ENCODE assay signal across 13 mouse cellular contexts in the genomic region with DNA sequence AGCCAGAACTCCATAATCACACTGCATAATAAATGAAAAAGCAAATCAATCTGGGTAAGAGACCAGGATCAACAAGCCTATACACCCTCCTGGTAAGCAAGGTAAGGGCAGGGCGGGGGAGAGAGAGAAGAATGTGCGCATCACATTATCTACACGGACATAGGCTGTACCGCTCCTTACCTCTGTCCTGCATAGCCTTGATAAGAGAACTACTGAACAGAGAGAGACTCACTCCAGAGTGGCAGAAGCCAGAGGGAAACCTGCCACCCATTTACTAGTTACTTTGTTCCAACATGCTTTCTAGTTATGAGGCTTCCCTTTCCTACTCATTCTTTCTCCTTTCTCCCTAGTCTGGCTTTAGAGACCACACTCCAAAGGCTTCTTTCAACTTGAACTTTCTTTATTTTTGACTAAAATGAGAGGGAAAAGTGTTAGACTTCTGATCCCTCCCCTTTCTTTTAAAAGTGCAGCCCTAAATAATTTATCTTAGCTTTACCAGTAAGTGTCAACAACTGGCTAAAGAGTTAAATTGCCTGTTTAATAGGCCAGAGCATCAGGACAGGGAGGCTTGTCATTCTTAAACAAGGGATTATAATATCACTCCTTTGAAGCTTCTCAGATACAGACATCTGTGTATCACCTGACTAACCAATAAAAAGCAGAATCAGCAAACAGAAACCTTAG. TPM values are rescaled to one million over a fixed set of nuclear protein-coding genes. Genes with fewer than 3 reads are reported as not detected.
DNase-seq lines count a peak whose midpoint lies in the region; ATAC-seq and TF ChIP-seq lines count a peak whose summit lies in the region.
"Had no signal": no experiment of that assay in that cellular context is flagged by ENCODE, and none has a peak within 500 bp of the region (broad histone marks: within the 10 kb centered on the region; RNA-seq: fewer than 3 reads in every experiment).

No protein-coding gene starts in this region.

- H3K9ac ChIP-seq in heart, embryonic 12.5 days = no peak overlapping the region
- no peak overlapping the region for H3K9ac ChIP-seq in forebrain, embryonic 14.5 days (ENCODE audit: low read length)

- no peaks in the 10 kb centered on the region for H3K9me3 ChIP-seq in heart, embryonic 12.5 days (replicated peaks)
- H3K9me3 ChIP-seq in G1E (replicated peaks) = no peaks in the 10 kb centered on the region
- no peaks in the 10 kb centered on the region for H3K9me3 ChIP-seq in erythroblast, embryonic 14.5 days (ENCODE audit: control insufficient read depth, low read length)
- H3K9me3 ChIP-seq in forebrain, embryonic 14.5 days (replicated peaks; ENCODE audit: control insufficient read depth, low read length) = no peaks in the 10 kb centered on the region
- H3K9me3 ChIP-seq: forebrain, embryonic 10.5 days; megakaryocyte, embryonic 14.5 days had no signal

- H3K27me3 ChIP-seq in heart, embryonic 12.5 days (replicated peaks) = no peaks in the 10 kb centered on the region
- no peaks in the 10 kb centered on the region for H3K27me3 ChIP-seq in G1E (ENCODE audit: insufficient read depth, low read length)
- H3K27me3 ChIP-seq in erythroblast, embryonic 14.5 days (ENCODE audit: control insufficient read depth) = no peaks in the 10 kb centered on the region
- no peaks in the 10 kb centered on the region for H3K27me3 ChIP-seq in forebrain, embryonic 14.5 days (replicated peaks; ENCODE audit: control insufficient read depth, insufficient read depth, low read length)
- H3K27me3 ChIP-seq: megakaryocyte, embryonic 14.5 days had no signal

- H3K4me1 ChIP-seq in heart, embryonic 12.5 days (replicated peaks) = 0 out of 2 replicates have a peak, but pooled peaks cover 2% of the 10 kb centered on the region
- H3K4me1 ChIP-seq in G1E (ENCODE audit: insufficient read depth, low read depth, low read length) = peaks cover 48% of the 10 kb centered on the region
- peaks cover 89% of the 10 kb centered on the region for H3K4me1 ChIP-seq in erythroblast, embryonic 14.5 days (ENCODE audit: control insufficient read depth)
- H3K4me1 ChIP-seq in forebrain, embryonic 14.5 days (ENCODE audit: control insufficient read depth, insufficient read depth, low read length) = no peaks in the 10 kb centered on the region

- no peak overlapping the region for H3K4me2 ChIP-seq in heart, embryonic 12.5 days
- H3K4me2 ChIP-seq in forebrain, embryonic 14.5 days (ENCODE audit: low read length) = no peak overlapping the region

- 0 out of 2 replicates have a peak, but pooled peaks cover 5% of the 10 kb centered on the region for H3K36me3 ChIP-seq in heart, embryonic 12.5 days
- H3K36me3 ChIP-seq in G1E (replicated peaks) = peaks cover 20% of the 10 kb centered on the region
- H3K36me3 ChIP-seq in erythroblast, embryonic 14.5 days (ENCODE audit: control insufficient read depth) = peaks cover 71% of the 10 kb centered on the region
- H3K36me3 ChIP-seq in forebrain, embryonic 14.5 days (ENCODE audit: control insufficient read depth, insufficient read depth, low read length) = no peaks in the 10 kb centered on the region

- peak; percentile 98 for ATAC-seq in heart, embryonic 12.5 days (ENCODE audit: insufficient number of reproducible peaks, low FRiP score)
- peak; percentile 96 for ATAC-seq in G1E (ENCODE audit: extremely low read depth, insufficient number of reproducible peaks, low FRiP score, poor library complexity, severe bottlenecking)
- peak; percentile 99 for ATAC-seq in megakaryocyte-erythroid progenitor cell, adult 5-6 weeks (replicated peaks; ENCODE audit: low FRiP score, low TSS enrichment, poor library complexity, severe bottlenecking)
- ATAC-seq in forebrain, embryonic 14.5 days = no peak

- TF ChIP-seq CTCF in G1E (IDR thresholded peaks at IDR 0.05; ENCODE audit: low read depth, low read length) = no peak

- H3K4me3 ChIP-seq in heart, embryonic 12.5 days = no peak overlapping the region
- no peak overlapping the region; the same call in 1 of the 2 replicates for H3K4me3 ChIP-seq in G1E (ENCODE audit: low read depth, low read length)
- H3K4me3 ChIP-seq in erythroblast, embryonic 14.5 days (replicated peaks) = peak overlapping the region; percentile 42
- H3K4me3 ChIP-seq in forebrain, embryonic 14.5 days (ENCODE audit: low read depth, low read length) = no peak overlapping the region
- H3K4me3 ChIP-seq: forebrain, embryonic 10.5 days; layer of hippocampus, adult 2 months; megakaryocyte, embryonic 14.5 days had no signal

- DNase-seq in heart, adult 9 months (ENCODE audit: low spot score in 2 of 2) = no peak
- peak; percentile 8 for DNase-seq in G1E (ENCODE audit: low spot score)
- no peak for DNase-seq in forebrain, embryonic 14.5 days (ENCODE audit: low spot score)
- no peak for DNase-seq in urinary bladder, adult 2 months (ENCODE audit: low spot score)
- no peak for DNase-seq in cerebellum, postnatal 36 days
- DNase-seq: gastrocnemius, postnatal 25 days; heart, postnatal 36 days had no signal

- 62% methylated on average over 4 of the region's 4 CpGs for WGBS in heart, embryonic 12.5 days
- WGBS in forebrain, embryonic 14.5 days = 93% methylated on average over 4 of the region's 4 CpGs

- H3K27ac ChIP-seq in heart, embryonic 12.5 days (ENCODE audit: poor library complexity, severe bottlenecking) = no peak overlapping the region
- no peak overlapping the region for H3K27ac ChIP-seq in forebrain, embryonic 14.5 days (ENCODE audit: low read depth, low read length)
- H3K27ac ChIP-seq: forebrain, embryonic 10.5 days; layer of hippocampus, adult 2 months had no signal

RNA-seq across cellular contexts. Expression of a gene that starts 38.3 kb away (rescaled TPM):
- 163 and 170 TPM in 2 replicates for polyA plus RNA-seq in heart, embryonic 12.5 days (2016; fragmentation: Nextera tagmentation; extraction: Ambion mirVana)
- total RNA-seq in G1E (2014; fragmentation: Nextera tagmentation) = 134 and 164 TPM in 2 replicates
- total RNA-seq in G1E (2017) = 97.1 and 106 TPM in 2 replicates
- 21.1 and 23.1 TPM in 2 replicates for polyA plus RNA-seq in G1E (2012)
- polyA plus RNA-seq in erythroblast, embryonic 14.5 days (2012) = 8.4 and 10.1 TPM in 2 replicates
- total RNA-seq in megakaryocyte-erythroid progenitor cell, adult 5-6 weeks (2014; fragmentation: Nextera tagmentation) = 43.5 and 56.6 TPM in 2 replicates
- total RNA-seq in megakaryocyte-erythroid progenitor cell, adult 5-6 weeks (2017) = 56.0 and 81.6 TPM in 2 replicates
- polyA plus RNA-seq in forebrain, embryonic 14.5 days (2014; fragmentation: Nextera tagmentation; extraction: Ambion mirVana) = 220 and 234 TPM in 2 replicates
- 119 and 181 TPM in 2 replicates for polyA plus RNA-seq in urinary bladder, adult 2 months (2012; rRNA removed)

RNA-seq across cellular contexts. Expression of a gene that starts 44.9 kb away (rescaled TPM):
- 5.9 and 6.9 TPM in 2 replicates for polyA plus RNA-seq in heart, embryonic 12.5 days (2016; fragmentation: Nextera tagmentation; extraction: Ambion mirVana)
- total RNA-seq in G1E (2014; fragmentation: Nextera tagmentation) (6.4 and 7.3 TPM in 2 replicates), G1E (2017) (1.7 and 2.4 TPM in 2 replicates)
- 1.1 and 1.4 TPM in 2 replicates for polyA plus RNA-seq in G1E (2012)
- 0.35 and 0.50 TPM in 2 replicates for polyA plus RNA-seq in erythroblast, embryonic 14.5 days (2012)
- not detected in 2 replicates for total RNA-seq in megakaryocyte-erythroid progenitor cell, adult 5-6 weeks (2014; fragmentation: Nextera tagmentation)
- total RNA-seq in megakaryocyte-erythroid progenitor cell, adult 5-6 weeks (2017) = 2.2 and 7.9 TPM in 2 replicates
- polyA plus RNA-seq in forebrain, embryonic 14.5 days (2014; fragmentation: Nextera tagmentation; extraction: Ambion mirVana) = 6.3 and 7.2 TPM in 2 replicates
- polyA plus RNA-seq in urinary bladder, adult 2 months (2012; rRNA removed) = 28.7 and 36.3 TPM in 2 replicates
